Mouse (Mus musculus) skeletal muscle tissue, adult 2 months (tissue): Measurements from ENCODE around the gene Pdgfa.

Experiments
- DNase-seq: peaks from one replicate; pipeline ENCODE4 v3.0.0-alpha.2; 2012; ENCODE audit warnings: low read depth, low spot score

Pdgfa gene

DNA sequence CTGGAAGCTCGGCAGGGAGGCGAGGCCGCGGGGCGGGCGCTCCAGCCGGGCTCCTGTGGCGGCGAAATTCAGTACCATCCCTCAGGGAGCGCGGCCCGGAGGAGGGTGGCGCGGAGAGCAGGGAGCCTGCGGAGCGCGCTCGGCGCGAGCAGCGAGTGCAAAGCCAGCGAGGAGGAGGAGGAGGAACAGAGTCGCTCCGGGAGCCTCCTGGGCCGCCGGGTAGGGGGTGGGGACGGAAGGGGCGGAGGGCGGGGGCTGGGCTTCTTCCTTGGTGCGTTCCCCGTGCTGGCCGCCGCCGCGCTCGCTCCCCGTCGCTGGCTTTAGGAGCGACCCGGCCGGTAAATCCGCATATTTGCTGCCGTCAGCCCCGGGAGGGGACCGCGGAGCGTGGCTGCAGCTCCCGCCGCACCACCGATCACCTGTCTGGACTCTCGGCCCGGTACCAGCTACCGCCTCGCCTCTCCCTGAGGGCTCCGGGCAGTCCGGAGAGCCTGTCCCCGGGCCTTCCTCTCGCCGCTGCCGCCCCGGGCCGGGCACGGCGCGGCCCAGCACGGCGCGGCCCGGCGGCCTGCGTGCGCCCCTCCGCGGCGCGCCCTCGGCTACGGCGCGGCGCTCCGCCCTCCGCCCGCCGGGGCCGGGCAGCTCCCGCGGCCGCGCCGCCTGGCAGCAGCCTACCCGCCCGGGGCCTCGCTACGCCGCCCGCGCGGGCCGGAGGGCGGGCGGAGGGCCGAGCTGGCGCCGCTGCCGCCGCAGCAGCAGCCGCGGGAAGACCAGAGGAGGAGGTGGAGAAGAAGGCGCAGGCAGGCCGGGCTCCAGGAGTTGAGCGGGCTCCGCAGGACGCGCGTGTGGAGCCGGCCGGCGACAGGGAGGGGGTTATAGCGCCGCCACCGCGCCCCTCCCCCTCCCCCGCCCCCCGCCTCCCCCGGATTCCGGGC is 2.1 kb downstream of the Pdgfa start:
- peak; percentile 76 for DNase-seq

DNA sequence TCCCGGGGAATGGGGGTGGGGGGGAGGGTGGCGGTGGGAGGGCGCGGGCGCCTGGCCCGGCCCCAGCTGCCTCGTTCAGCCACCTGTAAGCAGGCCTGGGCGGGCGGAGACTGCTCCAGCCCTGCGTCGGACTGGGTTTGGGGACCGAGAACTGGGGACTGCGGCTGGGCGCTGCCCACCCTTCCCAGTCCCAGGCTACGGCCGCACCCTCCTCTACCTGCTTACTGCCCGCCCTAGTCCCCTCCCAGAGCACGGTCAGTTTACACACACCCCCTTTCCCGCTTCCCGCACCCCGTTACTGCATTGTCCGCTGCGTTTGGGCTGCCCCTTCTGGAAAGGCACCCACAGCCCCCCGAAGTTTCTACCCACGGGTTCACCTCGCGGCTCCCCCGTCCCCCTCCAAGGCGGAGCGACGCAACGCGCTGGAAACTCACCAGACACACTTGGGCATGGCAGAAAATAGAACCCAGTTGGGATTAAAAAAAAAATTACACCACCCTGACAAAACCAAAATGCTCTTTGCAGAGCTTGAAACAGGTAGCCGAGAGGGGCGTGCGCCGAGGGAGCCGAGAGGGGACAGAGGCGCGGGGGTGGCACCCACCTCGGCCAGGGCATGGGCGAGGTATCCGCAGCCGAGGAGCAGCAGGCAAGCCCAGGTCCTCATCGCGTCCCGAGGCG is 2.9 kb downstream of the Pdgfa start:
- DNase-seq = no peak

DNA sequence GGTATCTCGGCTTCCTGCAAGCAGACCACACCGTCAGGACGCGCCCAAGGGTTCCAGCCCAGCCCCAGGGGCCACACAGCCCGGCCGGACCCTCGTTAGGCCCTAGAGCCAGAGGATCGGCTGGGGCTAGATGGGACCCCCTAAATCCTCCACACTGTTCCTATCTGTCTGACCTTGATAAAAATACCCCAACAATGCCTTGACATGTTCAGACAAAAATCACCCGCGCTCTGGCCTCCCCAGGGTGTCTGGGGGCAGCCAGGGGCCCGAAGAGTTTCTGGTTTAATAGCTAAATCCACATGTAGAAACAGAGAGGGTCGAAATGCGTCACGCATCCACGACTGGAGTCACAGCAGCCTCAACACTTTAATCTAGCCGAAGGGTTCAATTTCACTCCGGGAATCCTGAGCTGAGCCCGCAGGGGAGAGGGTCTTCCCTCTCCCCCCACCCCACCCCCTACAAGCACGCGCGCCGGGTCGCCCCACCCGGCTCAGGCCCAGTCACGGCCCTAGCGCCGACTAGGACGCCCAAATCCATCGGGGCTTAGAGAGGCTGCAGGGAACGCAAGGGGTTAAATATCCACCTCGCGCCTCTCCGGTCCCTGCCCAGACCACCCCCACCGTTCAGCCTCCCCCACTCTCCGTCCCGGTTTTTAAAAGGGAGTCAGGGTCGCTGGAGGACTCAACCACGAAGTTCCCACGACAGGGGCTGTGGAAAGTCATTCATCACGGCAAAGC is 3.6 kb downstream of the Pdgfa start:
- DNase-seq = no peak

DNA sequence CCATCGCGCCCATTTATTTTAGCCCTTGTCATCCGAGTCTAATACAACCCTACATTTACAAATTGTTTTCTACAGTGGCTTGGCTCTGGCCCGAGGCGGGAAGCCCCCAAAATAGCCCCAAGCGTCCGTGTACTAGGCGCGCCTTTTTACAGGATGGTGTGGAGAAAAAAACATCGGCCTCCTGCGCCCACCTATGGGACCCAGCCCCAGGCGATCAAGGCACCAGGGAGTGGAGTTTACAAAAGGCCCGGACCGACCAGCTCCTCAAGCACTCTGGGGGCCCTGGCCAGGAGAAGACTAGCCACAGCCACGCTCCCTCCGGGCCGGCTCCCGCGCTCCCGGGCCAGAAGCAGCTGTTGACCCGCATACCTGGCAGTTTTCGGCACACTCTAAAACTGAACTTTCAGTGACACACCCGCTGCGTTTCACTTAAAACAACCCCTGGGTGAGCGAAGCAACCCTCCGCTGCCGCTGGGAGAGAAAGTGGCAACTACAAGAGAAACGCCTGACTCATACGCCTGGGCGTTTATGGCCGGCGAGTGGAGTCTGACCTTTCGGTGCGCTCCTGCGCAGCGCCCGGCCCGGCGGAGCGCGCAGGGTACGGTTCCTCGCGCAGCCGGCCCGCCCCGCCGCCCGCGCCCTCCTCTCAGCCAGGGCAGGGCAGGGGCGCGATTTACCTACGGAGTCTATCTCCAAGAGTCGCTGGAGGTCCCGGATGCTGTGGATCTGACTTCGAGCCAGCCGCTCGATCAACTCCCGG is 4.4 kb downstream of the Pdgfa start:
- DNase-seq = peak; percentile 57

DNA sequence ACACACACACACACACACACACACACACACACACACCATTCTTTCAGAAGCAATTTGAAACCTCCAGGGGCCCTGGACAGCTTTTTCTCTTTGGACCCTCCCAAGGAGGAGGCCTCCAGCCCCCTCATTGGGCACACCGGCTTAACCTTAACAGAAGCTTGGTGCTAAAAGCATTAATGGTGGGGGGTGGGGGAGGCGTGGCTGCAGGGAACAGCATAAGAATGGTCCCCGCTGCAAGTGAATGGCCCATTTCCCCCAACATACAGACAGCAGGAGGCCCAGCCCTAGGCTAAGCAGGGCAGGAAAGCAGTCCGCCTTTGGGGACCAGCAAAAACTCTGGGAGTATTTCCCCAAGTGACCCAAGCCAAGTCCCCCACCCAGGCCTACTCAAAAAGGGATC is 5.4 kb downstream of the Pdgfa start:
- DNase-seq = no peak

DNA sequence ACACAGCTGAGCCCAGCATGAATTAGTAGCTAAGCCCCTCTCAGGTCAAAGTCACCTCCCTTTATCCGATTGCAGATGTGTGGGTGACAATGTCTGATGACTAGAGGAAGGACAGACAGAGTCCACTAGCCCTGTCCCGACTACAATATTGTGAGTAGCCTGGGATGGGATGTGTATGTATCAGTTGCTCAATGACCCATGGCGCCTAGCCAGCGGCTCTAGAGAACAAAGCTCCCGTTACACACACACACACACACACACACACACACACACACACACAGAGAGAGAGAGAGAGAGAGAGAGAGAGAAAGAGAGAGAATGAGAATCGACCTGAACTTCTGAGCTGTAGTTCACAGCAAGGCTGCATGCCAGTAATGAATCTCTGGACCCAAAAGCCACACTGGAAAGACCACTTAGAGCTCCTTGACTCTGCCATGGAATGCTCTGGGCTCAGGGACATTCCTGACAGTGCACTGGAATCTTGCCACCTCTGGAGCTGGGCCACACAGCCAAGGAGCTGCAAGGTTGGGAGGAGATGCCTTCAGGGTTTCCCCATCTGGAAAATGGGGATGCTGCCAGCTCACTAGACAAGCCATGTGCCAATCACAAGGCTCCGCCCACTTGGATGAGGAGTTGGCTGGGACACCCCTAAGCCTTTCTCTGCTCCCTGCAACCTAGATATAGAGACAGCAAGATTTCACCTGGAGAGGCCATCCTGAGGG is 6.3 kb downstream of the Pdgfa start:
- DNase-seq = peak; percentile 81

DNA sequence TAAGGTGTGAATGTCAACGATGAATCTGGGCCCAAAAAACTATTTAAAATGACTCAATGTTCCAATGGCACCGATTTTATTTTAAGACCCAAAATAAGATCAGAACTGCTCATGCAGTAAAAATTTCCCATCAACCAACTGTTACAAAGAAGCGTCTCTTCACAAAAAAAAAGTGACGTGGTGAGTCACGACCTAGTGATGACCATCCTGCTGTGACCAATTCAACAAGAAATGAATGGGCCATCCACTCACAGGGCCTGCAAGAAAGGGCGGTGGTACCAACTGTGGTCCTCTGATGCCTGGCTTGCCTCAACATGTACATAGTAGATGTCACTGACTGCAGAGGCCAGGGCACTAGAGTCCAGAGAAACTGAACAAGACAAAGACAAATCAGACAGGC is 7.6 kb downstream of the Pdgfa start:
- DNase-seq = no peak

DNA sequence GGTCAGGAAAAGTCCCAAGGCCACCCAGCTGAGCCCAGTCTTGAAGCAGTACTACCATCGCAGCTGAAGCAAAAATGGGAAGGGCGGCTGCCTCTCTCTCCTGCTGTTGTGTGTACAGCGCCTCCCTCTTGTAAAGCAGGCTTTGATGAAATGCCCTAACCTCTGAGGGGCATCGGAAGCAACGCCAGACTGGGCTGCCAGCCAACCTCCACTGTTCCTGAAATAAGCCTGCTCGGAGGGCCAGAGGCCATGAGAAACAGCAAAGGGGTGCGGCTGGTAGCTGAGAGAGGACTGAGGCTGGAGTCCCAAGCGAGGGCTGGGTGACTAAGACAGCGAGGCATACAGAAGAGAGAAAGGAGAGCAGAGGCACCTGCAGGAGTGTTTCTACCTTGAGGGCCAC is 8.4 kb downstream of the Pdgfa start:
- peak; percentile 79 for DNase-seq

DNA sequence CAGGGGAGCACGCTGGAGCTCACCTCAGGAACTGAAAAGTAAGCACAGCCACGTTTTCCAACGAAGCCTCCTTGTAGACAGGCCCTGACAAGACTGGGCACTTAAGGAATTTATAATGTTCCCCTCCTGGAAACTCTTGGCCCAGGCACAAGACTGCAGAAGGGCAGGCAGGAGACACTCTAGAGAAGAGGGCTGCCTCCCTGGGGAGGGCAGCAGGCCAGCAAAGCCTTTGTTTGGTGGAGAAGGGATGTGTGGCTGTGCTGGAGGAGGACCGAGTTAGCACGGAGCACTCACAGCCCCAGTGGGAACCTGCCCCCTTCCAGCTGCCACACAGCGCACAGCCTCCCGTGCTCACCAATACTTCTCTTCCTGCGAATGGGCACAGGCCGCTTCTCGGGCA is 9.2 kb downstream of the Pdgfa start:
- DNase-seq = no peak

DNA sequence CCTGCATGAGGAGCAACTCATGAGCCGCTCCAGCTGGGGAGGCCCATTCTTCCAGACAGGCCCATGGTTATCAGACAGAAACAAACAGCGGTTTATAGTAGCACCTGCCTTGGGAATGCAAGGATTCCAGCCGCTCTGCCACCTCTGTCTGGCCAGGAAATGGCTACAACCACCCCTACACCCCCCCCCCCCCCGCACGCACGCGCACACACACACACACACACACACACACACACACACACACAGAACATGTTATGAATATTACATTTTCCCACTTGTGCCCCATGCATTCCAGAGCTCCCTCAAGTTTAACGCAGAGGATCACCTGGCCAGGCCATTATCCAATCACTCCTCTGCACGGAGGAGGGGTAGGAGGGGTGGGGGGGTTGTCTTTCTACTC is 15.2 kb downstream of the Pdgfa start:
- DNase-seq = no peak

DNA sequence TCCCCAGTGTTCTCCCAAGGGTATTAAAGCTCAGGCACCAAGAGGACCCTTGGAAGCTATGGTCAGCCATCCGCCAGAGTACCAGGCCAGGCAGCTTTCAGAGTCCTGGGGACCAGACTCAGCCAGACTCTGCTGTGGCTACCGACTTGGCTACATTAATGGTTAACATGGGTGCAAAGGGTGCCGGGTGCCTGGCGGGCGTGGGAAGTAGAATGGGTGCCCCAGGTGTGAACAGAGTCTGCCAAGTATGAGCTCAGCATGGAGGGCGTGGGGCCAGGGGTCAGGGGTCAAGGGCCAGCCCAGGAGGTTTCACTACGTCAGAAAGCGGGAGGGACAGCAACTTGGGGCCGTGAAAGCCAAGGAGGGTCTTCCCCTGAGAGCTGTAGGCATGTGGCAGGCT is 16.6 kb downstream of the Pdgfa start:
- no peak for DNase-seq

DNA sequence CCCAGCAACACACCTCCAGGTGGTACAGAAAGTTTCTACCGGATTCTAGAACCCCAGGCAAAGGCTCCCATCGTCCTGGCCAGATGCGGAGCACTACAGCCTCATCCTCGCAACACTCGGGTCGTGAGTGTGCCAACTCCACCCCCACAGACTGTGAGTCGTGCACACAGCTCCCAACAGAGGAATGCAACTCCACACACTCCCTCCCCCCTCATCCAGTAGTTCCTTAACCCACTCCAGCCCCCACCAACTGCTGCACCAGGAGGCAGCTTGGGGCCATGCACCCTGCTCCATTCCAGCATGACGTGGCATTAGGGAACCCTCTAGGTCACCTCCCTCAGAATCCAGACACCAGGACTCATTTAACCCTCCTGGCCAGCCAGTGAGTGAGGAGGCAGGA is 17.3 kb downstream of the Pdgfa start:
- DNase-seq = no peak

DNA sequence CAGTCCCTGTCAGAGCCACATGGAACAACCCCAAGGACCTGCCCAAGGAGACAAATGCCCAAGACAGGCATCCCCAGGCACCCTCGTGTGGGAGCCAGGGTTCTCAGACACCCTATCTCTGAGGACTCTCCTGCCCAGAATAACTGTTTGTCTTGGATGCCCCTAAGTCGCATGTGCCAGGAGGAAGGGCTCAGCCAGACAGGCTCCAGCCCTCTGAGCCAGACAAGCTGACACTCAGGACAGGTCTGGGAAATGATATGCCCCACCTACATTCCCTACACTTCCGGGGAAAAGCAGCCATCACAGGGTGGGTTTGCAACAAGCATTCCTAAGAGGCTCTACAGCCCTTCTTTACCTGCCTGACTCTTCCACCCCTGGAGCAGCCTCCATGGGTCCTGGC is 19.4 kb downstream of the Pdgfa start:
- peak; percentile 65 for DNase-seq

DNA sequence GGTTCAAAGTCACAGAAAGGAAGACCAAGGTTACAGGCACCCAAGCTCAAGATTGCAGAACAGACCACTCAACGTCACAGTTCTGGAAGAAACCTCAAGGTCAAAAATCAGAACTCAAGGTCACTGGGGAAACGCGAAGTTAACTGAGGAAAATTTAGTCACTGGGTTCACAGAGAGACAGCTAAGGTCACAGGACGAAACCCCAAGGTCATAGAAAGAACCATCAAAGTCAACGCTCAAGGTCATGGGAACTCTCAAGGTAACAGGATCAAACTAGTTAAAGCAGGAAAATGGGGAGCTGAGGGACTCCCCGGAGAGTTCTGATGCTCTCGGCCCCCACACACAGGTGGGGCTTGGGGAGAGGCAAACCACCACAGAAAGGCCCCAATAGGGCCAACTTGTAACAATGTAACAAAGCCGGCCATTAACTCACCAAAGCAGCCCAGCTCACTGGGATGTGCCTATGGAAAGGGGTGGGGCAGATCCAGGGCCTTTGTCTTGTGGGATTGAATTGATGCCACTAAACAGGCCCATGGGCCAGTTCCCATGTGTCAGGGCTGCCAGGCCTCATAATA is 22.2 kb downstream of the Pdgfa start:
- DNase-seq = no peak

DNA sequence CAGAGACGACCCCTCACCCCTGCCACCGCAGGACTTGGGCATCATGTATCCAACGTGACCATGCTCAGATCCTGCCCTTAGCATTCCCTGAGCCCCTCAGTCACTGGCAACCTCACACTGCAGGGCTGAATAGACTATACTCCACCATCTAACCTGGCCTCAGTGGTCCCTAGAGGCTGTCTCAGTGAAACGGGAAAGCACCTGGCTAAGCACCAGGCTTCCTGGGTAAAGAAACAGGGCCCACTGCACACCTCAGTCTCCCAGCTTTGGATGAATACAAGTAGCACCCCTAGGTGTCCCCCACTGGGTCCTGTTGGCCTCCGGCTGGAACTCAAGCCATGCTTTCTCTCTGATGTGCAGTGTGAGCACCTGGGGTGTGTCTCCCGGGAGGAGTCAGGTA is 23.7 kb downstream of the Pdgfa start:
- no peak for DNase-seq

DNA sequence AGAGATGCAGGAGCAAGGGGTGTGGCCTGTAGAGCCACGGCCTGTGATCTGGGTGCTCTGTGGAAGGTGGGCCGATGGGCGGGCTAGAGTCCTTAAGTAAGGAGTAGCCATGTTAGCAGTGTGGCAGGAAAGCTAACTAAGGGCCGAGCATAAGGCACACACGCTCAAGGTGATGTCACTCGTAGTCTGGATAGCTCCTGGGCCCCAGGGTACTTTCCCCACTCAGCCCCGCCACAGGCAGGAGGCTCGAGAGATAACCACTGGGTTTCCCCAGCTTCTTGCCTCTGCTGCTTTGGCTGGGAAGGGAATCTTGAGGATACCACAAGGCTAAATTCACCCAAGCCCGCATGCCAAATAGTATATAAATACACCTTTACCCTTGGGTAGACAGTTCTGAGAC is 25.8 kb downstream of the Pdgfa start:
- no peak for DNase-seq

DNA sequence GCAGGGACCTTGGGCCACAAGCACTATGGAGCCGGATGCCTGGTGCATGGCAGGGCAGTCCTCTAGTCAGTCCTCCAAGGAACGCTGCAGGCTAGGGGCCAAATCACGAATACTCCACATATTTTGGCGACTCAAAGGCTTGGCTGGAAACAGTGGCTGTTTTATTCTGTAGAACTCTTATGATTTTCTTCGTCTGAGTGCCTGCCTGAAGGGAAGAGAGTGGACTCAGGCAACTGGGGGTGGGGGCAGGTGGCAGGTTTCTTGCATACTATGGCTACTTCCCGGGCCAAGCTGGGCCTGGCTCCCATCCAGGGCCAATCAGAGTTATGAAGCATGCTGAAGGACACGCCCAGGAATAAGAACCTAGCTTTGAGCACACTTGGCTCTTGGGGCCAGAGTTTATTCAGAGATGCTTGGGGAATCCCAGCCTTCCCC is 27.1 kb downstream of the Pdgfa start:
- DNase-seq = peak; percentile 44

DNA sequence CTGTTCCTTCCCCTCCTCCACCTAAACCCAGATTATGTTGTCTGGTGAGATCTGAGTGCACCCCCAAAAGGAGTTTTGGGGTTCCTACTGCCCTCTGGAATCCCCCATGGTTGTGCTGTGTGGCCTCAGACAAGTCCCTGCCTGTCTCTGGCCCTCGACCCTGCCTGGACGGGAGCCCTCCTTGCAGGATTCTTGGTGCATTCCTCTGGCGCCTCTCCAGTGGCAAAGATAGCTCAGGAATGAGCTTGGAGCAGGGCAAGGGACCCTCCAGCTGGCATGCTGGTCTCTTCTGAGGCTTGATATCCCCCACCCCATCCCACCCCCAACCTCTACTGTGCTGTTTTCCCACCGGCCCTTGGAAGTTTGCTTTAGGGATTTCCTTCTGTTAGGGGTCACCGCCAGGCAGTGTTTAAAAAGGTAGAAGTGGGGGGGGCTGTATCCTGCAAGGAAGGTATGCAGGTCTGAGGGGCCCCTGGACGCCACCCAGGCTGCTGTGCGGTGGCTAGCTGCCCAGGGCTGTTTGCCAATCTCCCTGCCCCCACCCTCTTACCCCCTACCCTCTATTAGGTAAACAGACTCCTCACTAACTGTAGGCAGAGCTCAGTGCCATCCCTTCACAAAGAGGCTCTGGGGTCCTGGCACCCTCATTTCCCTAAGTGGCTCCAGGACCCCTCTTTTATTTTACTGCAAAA is 31.0 kb downstream of the Pdgfa start:
- no peak for DNase-seq

DNA sequence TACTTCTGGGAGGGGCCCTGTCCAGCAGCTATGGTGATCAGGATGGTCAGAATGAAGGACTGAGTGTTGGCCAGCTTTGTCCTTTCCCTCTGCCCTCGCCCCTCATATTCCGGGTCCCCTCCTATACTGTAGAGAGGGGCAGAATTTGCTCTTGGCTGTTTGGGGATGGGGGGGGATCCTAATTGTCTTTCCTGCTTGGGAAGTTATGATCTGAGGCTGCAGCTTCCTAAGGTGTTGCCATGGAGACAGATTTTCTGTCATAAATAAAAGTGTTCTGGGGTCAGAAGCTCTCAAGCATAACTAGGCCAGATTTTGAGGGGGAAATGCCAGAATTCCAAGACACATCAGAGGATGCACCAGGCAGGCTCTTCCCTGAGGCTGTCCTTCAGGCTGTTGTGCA is 31.6 kb downstream of the Pdgfa start:
- no peak for DNase-seq

DNA sequence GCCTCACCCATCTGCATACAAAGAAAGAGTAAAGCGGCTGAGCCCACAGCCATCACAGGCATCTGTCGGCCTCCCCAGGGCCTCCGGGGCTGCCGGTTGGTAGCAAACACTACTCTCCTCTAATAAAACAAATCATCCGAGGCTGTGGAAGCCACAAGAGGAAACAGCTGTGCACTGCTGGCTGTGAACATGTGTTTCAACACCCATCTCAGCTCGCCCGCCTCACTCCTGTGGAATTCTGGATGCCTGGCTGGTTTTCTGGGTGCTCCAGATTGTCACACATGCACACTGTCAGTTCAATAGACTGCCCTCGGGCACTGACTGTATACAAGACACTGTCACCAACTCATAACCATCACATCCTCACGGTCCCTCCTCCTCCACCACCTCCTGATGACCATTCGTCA is 40.7 kb downstream of the Pdgfa start:
- no peak for DNase-seq
